Mouse (Mus musculus): ENCODE measurements around the gene 5830473C10Rik. TPM values are rescaled to one million over a fixed set of nuclear protein-coding genes. Genes with fewer than 3 reads are reported as not detected.

Gene 5830473C10Rik
- polyA plus RNA-seq (2015; fragmentation: Nextera tagmentation; extraction: Ambion mirVana), result not detected in 2 replicates

DNA sequence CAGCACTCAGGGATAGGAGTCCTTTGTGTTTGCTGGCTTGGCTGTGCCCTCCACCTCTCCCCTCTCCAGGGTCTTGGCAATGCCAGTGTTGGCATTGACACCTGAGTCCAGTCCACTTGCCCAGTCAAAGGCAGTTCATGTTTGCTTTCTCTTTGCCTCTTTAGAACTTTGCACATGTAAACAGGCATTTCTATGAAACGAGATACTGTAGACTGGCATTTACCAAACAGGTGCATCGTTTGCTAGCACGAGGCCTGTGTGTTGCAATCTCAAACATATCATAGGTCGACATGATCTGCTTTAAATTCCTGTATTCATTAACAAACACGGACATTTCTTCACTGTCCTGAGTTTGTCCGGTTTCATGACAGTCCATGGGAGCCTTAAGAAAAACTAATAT lies at the start of gene 5830473C10Rik:
TSS of gene 5830473C10Rik (plus strand) at position 365 of the 400 bp plus-strand sequence.
- Histone ChIP-seq H3K9me3 (no peaks in the 10 kb centered on the region), H3K36me3 (no peaks in the 10 kb centered on the region), H3K27ac (replicated peaks) (no peak within 1 kb of the TSS), H3K9ac (no peak within 1 kb of the TSS), H3K27me3 (replicated peaks) (no peaks in the 10 kb centered on the region), H3K4me2 (no peak within 1 kb of the TSS), H3K4me3 (no peak within 1 kb of the TSS), H3K4me1 (peaks cover 6% of the 10 kb centered on the region; the same call in 1 of the 2 replicates)
- ATAC-seq (ENCODE audit: extremely low read depth, insufficient number of reproducible peaks, low FRiP score, low TSS enrichment), result no peak
- 79% methylated on average over 6 of the region's 6 CpGs for WGBS

GRCm38 (mm10) chr5:90512288-90512955 lies 48.5 kb upstream of the 5830473C10Rik start:
- Histone ChIP-seq H3K27me3 (replicated peaks) (no peaks in the 10 kb centered on the region), H3K36me3 (no peaks in the 10 kb centered on the region), H3K27ac (replicated peaks) (no peak overlapping the region), H3K9ac (no peak overlapping the region), H3K4me2 (no peak overlapping the region), H3K4me3 (no peak overlapping the region), H3K9me3 (no peaks in the 10 kb centered on the region), H3K4me1 (no peaks in the 10 kb centered on the region)
- WGBS, result 68% methylated on average over 6 of the region's 6 CpGs
- no peak for ATAC-seq (ENCODE audit: extremely low read depth, insufficient number of reproducible peaks, low FRiP score, low TSS enrichment)

GRCm38 (mm10) chr5:90515561-90515960 lies 45.3 kb upstream of the 5830473C10Rik start:
- H3K27ac ChIP-seq (replicated peaks), result no peak overlapping the region
- H3K36me3 ChIP-seq, result no peaks in the 10 kb centered on the region
- no peak overlapping the region for H3K9ac ChIP-seq
- no peaks in the 10 kb centered on the region for H3K27me3 ChIP-seq (replicated peaks)
- WGBS, result 81% methylated on average over 6 of the region's 6 CpGs
- H3K4me2 ChIP-seq, result no peak overlapping the region
- no peaks in the 10 kb centered on the region for H3K9me3 ChIP-seq
- ATAC-seq (ENCODE audit: extremely low read depth, insufficient number of reproducible peaks, low FRiP score, low TSS enrichment), result no peak
- no peaks in the 10 kb centered on the region for H3K4me1 ChIP-seq
- no peak overlapping the region for H3K4me3 ChIP-seq

- Histone ChIP-seq H3K27ac (replicated peaks) (no peak within 1 kb of the TSS), H3K4me1 (no peaks in the 10 kb centered on the region), H3K9me3 (no peaks in the 10 kb centered on the region), H3K4me3 (no peak within 1 kb of the TSS), H3K4me2 (no peak within 1 kb of the TSS), H3K9ac (no peak within 1 kb of the TSS), H3K36me3 (no peaks in the 10 kb centered on the region), H3K27me3 (replicated peaks) (no peaks in the 10 kb centered on the region)
- WGBS, result 63% methylated on average over 6 of the region's 6 CpGs
- no peak for ATAC-seq (ENCODE audit: extremely low read depth, insufficient number of reproducible peaks, low FRiP score, low TSS enrichment)
Observed at GRCm38 (mm10) chr5:90518356-90519100, 42.4 kb upstream of the 5830473C10Rik start, which contains the start of gene Afm. Afm (plus strand) TSS chr5:90518932.

DNA sequence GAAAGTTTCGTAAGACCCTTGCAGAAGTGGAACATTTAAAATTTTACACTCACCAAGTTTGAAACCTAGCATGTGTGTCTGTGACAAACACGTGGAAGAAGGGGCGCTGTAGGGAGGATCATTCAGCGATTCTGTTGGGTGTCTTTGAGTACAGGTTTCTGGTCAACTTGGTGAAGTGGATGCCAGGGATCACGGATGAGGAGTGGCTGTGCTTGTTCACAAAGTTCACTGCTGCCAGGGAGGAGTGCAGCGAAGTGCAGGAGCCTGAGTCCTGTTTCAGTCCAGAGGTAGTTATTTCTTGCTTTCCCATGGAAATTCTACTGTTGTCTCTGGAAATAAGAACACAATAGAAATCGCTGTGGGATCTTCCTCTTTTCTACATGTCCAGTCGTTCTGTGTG lies 9.7 kb upstream of the 5830473C10Rik start:
- ATAC-seq (ENCODE audit: extremely low read depth, insufficient number of reproducible peaks, low FRiP score, low TSS enrichment), result no peak
- H3K27me3 ChIP-seq (replicated peaks), result no peaks in the 10 kb centered on the region
- no peak overlapping the region for H3K27ac ChIP-seq (replicated peaks)
- no peak overlapping the region for H3K4me2 ChIP-seq
- H3K9me3 ChIP-seq, result no peaks in the 10 kb centered on the region
- WGBS, result 75% methylated on average over 8 of the region's 8 CpGs
- no peaks in the 10 kb centered on the region for H3K36me3 ChIP-seq
- no peaks in the 10 kb centered on the region for H3K4me1 ChIP-seq
- no peak overlapping the region for H3K4me3 ChIP-seq
- H3K9ac ChIP-seq, result no peak overlapping the region

- no peaks in the 10 kb centered on the region for H3K4me1 ChIP-seq
- 64% methylated on average over 3 of the region's 3 CpGs for WGBS
- H3K27me3 ChIP-seq (replicated peaks), result no peaks in the 10 kb centered on the region
- no peak overlapping the region for H3K9ac ChIP-seq
- H3K9me3 ChIP-seq, result no peaks in the 10 kb centered on the region
- no peak for ATAC-seq (ENCODE audit: extremely low read depth, insufficient number of reproducible peaks, low FRiP score, low TSS enrichment)
- H3K36me3 ChIP-seq, result no peaks in the 10 kb centered on the region
- no peak overlapping the region for H3K4me2 ChIP-seq
- no peak overlapping the region for H3K4me3 ChIP-seq
- no peak overlapping the region for H3K27ac ChIP-seq (replicated peaks)
Observed at GRCm38 (mm10) chr5:90556052-90556451, 4.9 kb upstream of the 5830473C10Rik start.

- Histone ChIP-seq H3K4me3 (no peak overlapping the region), H3K4me2 (no peak overlapping the region), H3K9ac (no peak overlapping the region), H3K9me3 (no peaks in the 10 kb centered on the region), H3K4me1 (peaks cover 6% of the 10 kb centered on the region; the same call in 1 of the 2 replicates), H3K27me3 (replicated peaks) (no peaks in the 10 kb centered on the region), H3K27ac (replicated peaks) (no peak overlapping the region), H3K36me3 (no peaks in the 10 kb centered on the region)
- no peak for ATAC-seq (ENCODE audit: extremely low read depth, insufficient number of reproducible peaks, low FRiP score, low TSS enrichment)
- WGBS, result 87% methylated on average over 11 of the region's 11 CpGs
Observed at GRCm38 (mm10) chr5:90561721-90562275, 891 bp downstream of the 5830473C10Rik start.

DNA sequence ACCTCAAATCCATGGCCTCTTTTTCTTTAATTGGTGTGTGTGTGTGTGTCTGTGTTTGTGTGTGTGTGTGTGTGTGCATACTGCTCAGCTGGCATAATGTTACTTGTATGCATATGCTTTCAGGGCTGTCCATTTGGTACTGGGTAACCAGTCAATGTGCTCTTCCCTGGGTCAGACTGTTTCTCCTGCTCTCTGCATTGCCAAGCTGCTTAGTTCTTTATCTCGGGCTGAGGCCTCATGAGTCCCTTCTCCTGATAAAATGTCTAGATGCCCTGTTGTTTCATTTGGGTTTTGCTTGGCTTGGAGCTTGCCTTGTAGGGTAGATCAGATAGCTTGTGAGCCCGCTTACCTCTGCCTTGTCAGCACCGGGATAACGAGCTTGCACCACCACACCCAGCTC lies 2.0 kb downstream of the 5830473C10Rik start:
- Histone ChIP-seq H3K27ac (replicated peaks) (no peak overlapping the region), H3K4me2 (no peak overlapping the region), H3K9ac (no peak overlapping the region), H3K4me3 (no peak overlapping the region), H3K9me3 (no peaks in the 10 kb centered on the region), H3K4me1 (peaks cover 12% of the 10 kb centered on the region), H3K27me3 (replicated peaks) (no peaks in the 10 kb centered on the region), H3K36me3 (no peaks in the 10 kb centered on the region)
- 37% methylated on average over 4 of the region's 4 CpGs for WGBS
- no peak for ATAC-seq (ENCODE audit: extremely low read depth, insufficient number of reproducible peaks, low FRiP score, low TSS enrichment)

DNA sequence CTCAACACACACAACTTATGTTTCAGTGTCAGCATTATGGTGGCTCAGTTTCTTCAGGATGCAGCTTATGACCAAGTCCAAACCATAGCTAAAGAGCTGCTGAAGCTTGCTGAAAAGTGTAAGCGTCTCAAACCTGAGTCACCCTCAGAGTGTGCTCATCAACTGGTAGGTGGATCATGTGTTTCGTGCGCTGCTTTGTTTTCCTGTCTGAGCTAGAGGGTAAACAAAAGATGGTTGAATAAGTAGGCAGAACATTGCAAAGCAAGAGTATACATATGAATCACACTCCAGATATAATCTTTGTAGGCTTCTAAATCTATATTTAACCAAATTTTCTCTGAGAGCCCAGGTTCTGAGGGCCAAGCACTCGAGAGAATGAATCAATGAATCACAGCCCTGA lies 3.3 kb downstream of the 5830473C10Rik start:
- no peak overlapping the region for H3K27ac ChIP-seq (replicated peaks)
- no peak overlapping the region for H3K4me2 ChIP-seq
- no peaks in the 10 kb centered on the region for H3K9me3 ChIP-seq
- H3K27me3 ChIP-seq (replicated peaks), result no peaks in the 10 kb centered on the region
- no peak overlapping the region for H3K9ac ChIP-seq
- WGBS, result 79% methylated on average over 4 of the region's 4 CpGs
- no peak for ATAC-seq (ENCODE audit: extremely low read depth, insufficient number of reproducible peaks, low FRiP score, low TSS enrichment)
- no peak overlapping the region for H3K4me3 ChIP-seq
- H3K36me3 ChIP-seq, result no peaks in the 10 kb centered on the region
- peaks cover 24% of the 10 kb centered on the region for H3K4me1 ChIP-seq

- no peak overlapping the region for H3K27ac ChIP-seq (replicated peaks)
- H3K4me1 ChIP-seq, result peaks cover 27% of the 10 kb centered on the region
- H3K27me3 ChIP-seq (replicated peaks), result no peaks in the 10 kb centered on the region
- 72% methylated on average over 6 of the region's 6 CpGs for WGBS
- H3K4me3 ChIP-seq, result no peak overlapping the region
- H3K4me2 ChIP-seq, result no peak overlapping the region
- no peak for ATAC-seq (ENCODE audit: extremely low read depth, insufficient number of reproducible peaks, low FRiP score, low TSS enrichment)
- no peaks in the 10 kb centered on the region for H3K9me3 ChIP-seq
- H3K36me3 ChIP-seq, result no peaks in the 10 kb centered on the region
- no peak overlapping the region for H3K9ac ChIP-seq
Observed at GRCm38 (mm10) chr5:90565205-90565604, 4.3 kb downstream of the 5830473C10Rik start.

DNA sequence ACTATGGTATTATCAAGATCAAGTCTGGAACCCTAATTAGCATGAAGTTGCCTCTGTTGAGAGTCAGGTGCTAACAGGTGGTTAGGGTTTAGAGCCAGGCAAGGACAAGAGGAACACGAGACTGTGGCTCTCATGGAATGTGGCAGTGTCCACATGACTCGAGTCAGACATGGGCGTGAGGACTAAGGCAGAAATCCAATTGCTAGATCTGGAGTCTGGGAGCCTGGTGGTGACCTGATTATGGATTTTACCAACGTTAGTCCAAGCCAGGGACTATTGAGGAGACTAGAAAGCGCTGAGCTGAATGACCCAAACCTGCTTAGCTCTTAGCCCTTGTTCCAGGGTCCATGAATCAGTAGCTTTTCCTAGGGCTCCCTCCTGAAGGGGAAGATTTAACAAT lies 6.9 kb downstream of the 5830473C10Rik start:
- no peaks in the 10 kb centered on the region for H3K27me3 ChIP-seq (replicated peaks)
- H3K27ac ChIP-seq (replicated peaks), result no peak overlapping the region
- H3K4me2 ChIP-seq, result no peak overlapping the region
- no peaks in the 10 kb centered on the region for H3K9me3 ChIP-seq
- no peak overlapping the region for H3K4me3 ChIP-seq
- no peaks in the 10 kb centered on the region for H3K36me3 ChIP-seq
- WGBS, result 35% methylated on average over 5 of the region's 5 CpGs
- ATAC-seq (ENCODE audit: extremely low read depth, insufficient number of reproducible peaks, low FRiP score, low TSS enrichment), result no peak
- no peak overlapping the region for H3K9ac ChIP-seq
- peaks cover 25% of the 10 kb centered on the region for H3K4me1 ChIP-seq

Data from heart, embryonic 13.5 days (tissue).